Mouse (Mus musculus) layer of hippocampus, adult 2 months (tissue): ENCODE measurements around the gene Syne1. TPM values are rescaled to one million over a fixed set of nuclear protein-coding genes. Genes with fewer than 3 reads are reported as not detected.
A peak's percentile ranks its signal among the peaks of the same experiment; 100 is the strongest.

Experiments
- DNase-seq, 2 experiments: peaks; one replicate each; pipeline ENCODE4 v3.0.0; 2022; ENCODE audit warnings: low spot score in 2 of 2
- H3K27ac ChIP-seq: fragments of 200-600 bp; 2 replicates; pipeline ENCODE4 v1.8.1; 2022
- H3K4me3 ChIP-seq: fragments of 200-600 bp; 2 replicates; pipeline ENCODE4 v1.8.1; 2022; ENCODE audit warnings: mild to moderate bottlenecking
- CTCF ChIP-seq: fragments of 200-600 bp; conservative IDR thresholded peaks from 2 replicates; pipeline ENCODE4 v1.8.1; 2022; ENCODE audit warnings: antibody characterized with exemption, mild to moderate bottlenecking, moderate library complexity
- total RNA-seq, 2 experiments: library from RNA; stranded (reverse); gene quantifications; 2 replicates each; pipeline ENCODE4 v1.2.3; 2021

Syne1 gene
- total RNA-seq, 2 experiments from 2014 or later: 307 to 317 TPM

GRCm38 (mm10) chr10:5447950-5448716 lies 103.1 kb downstream of the Syne1 start:
- H3K4me3 ChIP-seq: no peak overlapping the region
- no peak for DNase-seq
- H3K27ac ChIP-seq: no peak overlapping the region
- no peak for TF ChIP-seq CTCF

GRCm38 (mm10) chr10:5445313-5445712 lies 106.0 kb downstream of the Syne1 start:
- TF ChIP-seq CTCF: no peak
- DNase-seq: no peak
- Histone ChIP-seq H3K4me3 (no peak overlapping the region), H3K27ac (no peak overlapping the region)

GRCm38 (mm10) chr10:5443020-5443419 lies 108.3 kb downstream of the Syne1 start:
- H3K4me3 ChIP-seq: no peak overlapping the region
- DNase-seq: no peak
- no peak overlapping the region for H3K27ac ChIP-seq
- TF ChIP-seq CTCF: no peak

- TF ChIP-seq CTCF: no peak
- Histone ChIP-seq H3K4me3 (no peak overlapping the region), H3K27ac (no peak overlapping the region)
- no peak for DNase-seq
Observed at GRCm38 (mm10) chr10:5439802-5440350, 111.4 kb downstream of the Syne1 start.

GRCm38 (mm10) chr10:5437766-5438165 lies 113.5 kb downstream of the Syne1 start:
- no peak for TF ChIP-seq CTCF
- H3K4me3 ChIP-seq: no peak overlapping the region
- no peak for DNase-seq
- H3K27ac ChIP-seq: no peak overlapping the region

GRCm38 (mm10) chr10:5423984-5424383 lies 127.3 kb downstream of the Syne1 start:
- DNase-seq: no peak
- no peak for TF ChIP-seq CTCF

GRCm38 (mm10) chr10:5415730-5416129 lies 135.6 kb downstream of the Syne1 start:
- peak in 1 of 2 experiments; percentile 39 for DNase-seq
- Histone ChIP-seq H3K27ac (peak overlapping the region; percentile 56; the same call in 1 of the 2 replicates), H3K4me3 (no peak overlapping the region)
- no peak for TF ChIP-seq CTCF

More at GRCm38 (mm10) chr10:5423984-5424383, 127.3 kb downstream of the Syne1 start:
- Histone ChIP-seq H3K27ac (peak overlapping the region; percentile 29), H3K4me3 (no peak overlapping the region)

- no peak for DNase-seq
- Histone ChIP-seq H3K27ac (no peak overlapping the region), H3K4me3 (no peak overlapping the region)
- no peak for TF ChIP-seq CTCF
Observed at GRCm38 (mm10) chr10:5384131-5384776, 167.0 kb downstream of the Syne1 start.

GRCm38 (mm10) chr10:5381536-5381935 lies 169.7 kb downstream of the Syne1 start:
- H3K4me3 ChIP-seq: no peak overlapping the region
- TF ChIP-seq CTCF: no peak

GRCm38 (mm10) chr10:5378969-5379368 lies 172.3 kb downstream of the Syne1 start:
- peak overlapping the region; percentile 1; the same call in 1 of the 2 replicates for H3K4me3 ChIP-seq
- TF ChIP-seq CTCF: no peak
- peak; percentile 53 to 77 for DNase-seq
- peak overlapping the region; percentile 86 for H3K27ac ChIP-seq

More at GRCm38 (mm10) chr10:5381536-5381935, 169.7 kb downstream of the Syne1 start:
- no peak for DNase-seq
- H3K27ac ChIP-seq: peak overlapping the region; percentile 43

- Histone ChIP-seq H3K4me3 (no peak overlapping the region), H3K27ac (no peak overlapping the region; the same call in 1 of the 2 replicates)
- peak in 1 of 2 experiments; percentile 57 for DNase-seq
- TF ChIP-seq CTCF: no peak
Observed at GRCm38 (mm10) chr10:5369599-5369998, 181.7 kb downstream of the Syne1 start.

- Histone ChIP-seq H3K27ac (peak overlapping the region; percentile 97), H3K4me3 (peak overlapping the region; percentile 68)
- DNase-seq: peak; percentile 54 to 73
- no peak for TF ChIP-seq CTCF
Observed at GRCm38 (mm10) chr10:5368266-5368665, 183.0 kb downstream of the Syne1 start.

- peak in 1 of 2 experiments; percentile 44 for DNase-seq
- Histone ChIP-seq H3K4me3 (peak overlapping the region; percentile 68), H3K27ac (peak overlapping the region; percentile 97)
- no peak for TF ChIP-seq CTCF
Observed at GRCm38 (mm10) chr10:5367465-5368011, 183.7 kb downstream of the Syne1 start.
